Mouse (Mus musculus) olfactory bulb, adult 2 months (tissue): Measurements from ENCODE around the gene Lrrc4c.

Source experiments
- CTCF ChIP-seq: fragments of 200-500 bp; IDR thresholded peaks from 2 replicates; pipeline ENCODE4 v1.5.1; 2012; ENCODE audit warnings: low read depth, mild to moderate bottlenecking, low read length, moderate library complexity; ENCODE audit not compliant: insufficient read depth
- POLR2A ChIP-seq: fragments of 200-500 bp; IDR thresholded peaks from 2 replicates; pipeline ENCODE4 v1.6.1; 2012; ENCODE audit warnings: mild to moderate bottlenecking, low read depth, low read length, moderate library complexity; ENCODE audit not compliant: insufficient read depth

DNA sequence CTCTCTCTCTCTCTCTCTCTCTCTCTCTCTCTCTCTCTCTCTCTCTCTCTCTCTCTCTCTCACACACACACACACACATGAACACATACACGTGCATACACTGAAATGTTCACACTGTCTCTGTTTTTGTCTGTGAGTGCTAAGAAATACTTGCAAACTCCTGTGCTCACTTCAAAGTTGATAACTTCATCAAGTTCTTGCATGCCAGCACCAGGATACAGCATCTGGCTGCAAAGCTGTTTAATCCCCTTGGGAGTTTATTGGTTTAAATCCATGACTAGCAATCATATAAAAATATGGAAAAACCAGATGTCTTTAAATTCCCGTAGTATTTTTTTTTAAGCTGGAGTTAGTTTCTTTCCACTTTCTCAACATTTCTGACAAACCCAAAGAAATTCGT is 1052.0 kb downstream of the Lrrc4c start:
- no peak for TF ChIP-seq CTCF
- TF ChIP-seq POLR2A = no peak
